Mouse (Mus musculus) kidney, postnatal 0 days (tissue): ENCODE results near the gene Ptprk. TPM values are rescaled to one million over a fixed set of nuclear protein-coding genes. Genes with fewer than 3 reads are reported as not detected.

Source experiments
- ATAC-seq: fragments of 200-750 bp; cut with Nextera tagmentation; replicated peaks from 2 replicates; pipeline ENCODE4 v1.8.0; 2017; ENCODE audit warnings: low read depth, moderate number of reproducible peaks, moderate TSS enrichment, moderate library complexity; ENCODE audit not compliant: low FRiP score
- DNase-seq: peaks from one replicate; pipeline ENCODE4 v3.0.0-alpha.2; 2016; ENCODE audit warnings: low spot score
- H3K27ac ChIP-seq: fragments of 300-500 bp; sonication (generic); 2 replicates; pipeline ENCODE4 v1.5.1; 2014; ENCODE audit warnings: mild to moderate bottlenecking
- H3K27me3 ChIP-seq: fragments of 300-500 bp; sonication (generic); 2 replicates; pipeline ENCODE4 v1.6.1; 2014; ENCODE audit warnings: low read length, mixed read lengths; ENCODE audit not compliant: insufficient read depth
- H3K36me3 ChIP-seq: fragments of 300-500 bp; sonication (generic); 2 replicates; pipeline ENCODE4 v1.6.1; 2014; ENCODE audit warnings: low read length, mixed read lengths; ENCODE audit not compliant: insufficient read depth
- H3K4me1 ChIP-seq: fragments of 300-500 bp; sonication (generic); replicated peaks from 2 replicates; pipeline ENCODE4 v1.6.1; 2014; ENCODE audit warnings: antibody characterized with exemption, low read length, mixed read lengths; ENCODE audit not compliant: insufficient read depth
- H3K4me2 ChIP-seq: fragments of 300-500 bp; sonication (generic); 2 replicates; pipeline ENCODE4 v1.6.1; 2014; ENCODE audit warnings: mild to moderate bottlenecking, low read length, moderate library complexity, mixed read lengths
- H3K4me3 ChIP-seq: fragments of 300-500 bp; sonication (generic); replicated peaks from 2 replicates; pipeline ENCODE4 v1.5.1; 2014; ENCODE audit warnings: low read depth, low read length
- H3K9ac ChIP-seq: fragments of 300-500 bp; sonication (generic); 2 replicates; pipeline ENCODE4 v1.6.1; 2014; ENCODE audit warnings: low read depth, low read length
- H3K9me3 ChIP-seq: fragments of 300-500 bp; sonication (generic); replicated peaks from 2 replicates; pipeline ENCODE4 v1.6.1; 2016; ENCODE audit warnings: low read length, inconsistent platforms, mixed read lengths
- CTCF ChIP-seq: IDR thresholded peaks from 2 replicates; pipeline ENCODE4 v1.5.1; 2016; ENCODE audit warnings: antibody characterized with exemption, low read depth, mild to moderate bottlenecking, moderate library complexity
- WGBS: fragments of 180-500 bp; shearing (Covaris S2); extraction: QIAGEN DNeasy Blood & Tissue Kit; methylation state at CpG from one replicate; pipeline ENCODE4 v1.1.7; 2014; 5-methylcytosine and 5-hydroxymethylcytosine counted together
- polyA plus RNA-seq: library from polyadenylated mRNA; unstranded; fragments of >200 nt; fragmentation: Nextera tagmentation; extraction: Ambion mirVana; gene quantifications from 2 replicates; pipeline ENCODE4 v1.2.1, GENCODE M21; 2015

Gene Ptprk
- polyA plus RNA-seq, 1 experiment from 2014 or later: 24.5 TPM

DNA sequence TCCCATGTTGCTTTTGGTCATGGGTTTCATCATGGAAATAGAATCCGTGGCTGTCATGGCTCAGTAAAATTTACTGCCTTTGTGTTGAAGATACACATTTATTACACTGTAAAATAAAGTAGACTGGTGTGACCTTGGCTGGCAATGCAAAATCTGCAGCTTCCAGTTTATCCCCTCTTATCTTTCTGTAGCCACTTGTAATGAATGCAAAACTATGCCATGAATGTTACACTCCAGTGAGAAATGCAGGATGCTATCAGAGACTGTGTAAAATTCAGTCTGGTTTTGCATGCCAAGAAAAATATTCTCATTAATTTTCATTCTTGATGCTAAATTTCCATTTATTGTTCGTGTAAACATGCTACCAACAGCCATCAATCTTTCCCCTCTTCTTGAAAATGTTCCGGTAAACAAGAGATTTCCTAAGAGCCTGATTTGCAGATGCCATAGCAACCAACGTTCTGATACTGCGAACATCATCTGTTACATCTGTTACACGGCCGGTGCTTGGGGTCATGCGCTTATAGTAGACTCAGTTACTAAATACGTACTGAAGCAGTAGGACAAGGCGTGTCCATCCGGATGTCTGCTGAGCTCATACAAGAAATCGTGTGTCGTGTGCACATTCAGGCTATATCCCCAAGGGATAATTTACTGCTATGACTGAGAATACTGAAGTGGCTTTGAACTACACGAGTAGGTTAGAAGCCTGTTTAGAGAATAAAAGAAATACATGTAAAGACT, 449.5 kb downstream of the Ptprk start:
- no peak for ATAC-seq

DNA sequence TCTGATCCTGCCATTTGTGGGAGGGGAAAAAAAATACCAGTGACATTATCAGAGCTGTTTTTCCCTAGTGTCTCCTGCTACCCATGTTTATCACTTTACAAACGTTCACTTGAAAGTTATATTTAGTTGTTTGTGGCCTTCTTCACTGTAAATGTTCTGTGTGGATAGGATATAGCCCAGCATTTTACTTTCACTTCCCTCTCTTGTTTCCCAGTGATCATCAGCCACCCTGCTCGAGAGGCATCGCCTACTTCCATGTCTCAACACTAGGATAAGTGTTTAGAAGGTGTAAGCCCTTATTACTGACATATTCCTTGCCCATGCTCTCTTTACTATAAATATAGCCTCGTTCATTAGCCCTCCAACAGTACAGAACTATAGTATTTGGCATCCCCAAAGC, 466.0 kb downstream of the Ptprk start:
- no peaks in the 10 kb centered on the region for H3K36me3 ChIP-seq
- 83% methylated on average over 4 of the region's 4 CpGs for WGBS
- no peaks in the 10 kb centered on the region for H3K4me1 ChIP-seq
- DNase-seq (peak; percentile 5), ATAC-seq (no peak)
- no peak overlapping the region for H3K4me3 ChIP-seq
- H3K9ac ChIP-seq: no peak overlapping the region
- no peaks in the 10 kb centered on the region for H3K27me3 ChIP-seq
- TF ChIP-seq CTCF: no peak
- no peak overlapping the region for H3K27ac ChIP-seq
- no peak overlapping the region for H3K4me2 ChIP-seq
- no peaks in the 10 kb centered on the region for H3K9me3 ChIP-seq

More for the DNA sequence above, 449.5 kb downstream of the Ptprk start:
- Histone ChIP-seq H3K9me3 (no peaks in the 10 kb centered on the region), H3K4me3 (no peak overlapping the region), H3K27me3 (no peaks in the 10 kb centered on the region), H3K27ac (0 out of 2 replicates have a peak overlapping the region, but pooled peaks have one; percentile 4), H3K9ac (no peak overlapping the region), H3K4me2 (no peak overlapping the region), H3K36me3 (no peaks in the 10 kb centered on the region), H3K4me1 (no peaks in the 10 kb centered on the region)
- WGBS: 50% methylated on average over 14 of the region's 14 CpGs
- DNase-seq: peak; percentile 73
- TF ChIP-seq CTCF: no peak

DNA sequence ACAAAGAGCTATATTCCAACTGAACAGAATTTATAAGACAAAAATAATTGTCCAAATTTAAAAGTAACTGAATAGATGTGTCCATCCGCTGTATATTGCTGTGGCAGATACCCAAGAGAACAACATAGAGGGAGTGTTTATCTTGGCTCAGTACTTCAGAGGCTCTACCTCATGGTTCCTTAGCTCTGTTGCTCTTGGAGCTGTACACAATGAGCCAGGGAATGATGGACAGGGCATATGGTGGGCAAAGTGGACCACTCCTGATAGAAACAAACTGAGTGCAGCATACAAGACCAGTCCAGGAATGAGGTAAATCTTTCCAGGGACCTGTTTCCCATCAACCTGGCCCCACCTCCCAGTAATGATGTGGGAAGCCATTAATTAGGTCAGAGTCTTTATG, 468.1 kb downstream of the Ptprk start:
- 74% methylated on average over 1 of the region's 1 CpGs for WGBS
- H3K9ac ChIP-seq: no peak overlapping the region
- ATAC-seq (no peak), DNase-seq (no peak)
- no peak for TF ChIP-seq CTCF
- H3K4me3 ChIP-seq: no peak overlapping the region
- no peaks in the 10 kb centered on the region for H3K27me3 ChIP-seq
- no peak overlapping the region for H3K27ac ChIP-seq
- H3K4me2 ChIP-seq: no peak overlapping the region
- no peaks in the 10 kb centered on the region for H3K9me3 ChIP-seq
- H3K4me1 ChIP-seq: no peaks in the 10 kb centered on the region
- H3K36me3 ChIP-seq: no peaks in the 10 kb centered on the region

DNA sequence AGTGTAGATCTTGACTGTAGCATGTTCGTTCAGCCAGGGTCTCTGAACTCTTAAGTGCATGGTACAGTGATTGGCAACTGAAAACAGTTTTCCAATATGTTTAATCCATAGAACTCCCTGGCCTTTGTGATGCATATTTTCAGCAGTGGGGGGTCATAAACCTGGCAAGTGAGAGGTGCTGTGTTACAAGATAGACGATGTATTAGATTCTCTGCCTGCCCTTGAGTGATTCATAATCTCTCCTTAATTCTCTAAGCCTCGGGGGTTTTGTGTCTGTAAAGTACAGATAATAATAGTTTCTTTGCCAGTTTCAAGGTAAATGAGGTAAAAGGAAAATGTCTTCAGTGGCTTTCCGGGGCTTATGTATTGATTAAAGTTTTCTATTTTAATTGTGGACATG, 475.9 kb downstream of the Ptprk start:
- Histone ChIP-seq H3K27ac (no peak overlapping the region), H3K27me3 (no peaks in the 10 kb centered on the region), H3K9ac (no peak overlapping the region), H3K36me3 (no peaks in the 10 kb centered on the region), H3K4me3 (no peak overlapping the region), H3K4me2 (no peak overlapping the region), H3K4me1 (no peaks in the 10 kb centered on the region), H3K9me3 (no peaks in the 10 kb centered on the region)
- TF ChIP-seq CTCF: no peak
- no peak for DNase-seq
- ATAC-seq: no peak
- 42% methylated on average over 4 of the region's 4 CpGs for WGBS

DNA sequence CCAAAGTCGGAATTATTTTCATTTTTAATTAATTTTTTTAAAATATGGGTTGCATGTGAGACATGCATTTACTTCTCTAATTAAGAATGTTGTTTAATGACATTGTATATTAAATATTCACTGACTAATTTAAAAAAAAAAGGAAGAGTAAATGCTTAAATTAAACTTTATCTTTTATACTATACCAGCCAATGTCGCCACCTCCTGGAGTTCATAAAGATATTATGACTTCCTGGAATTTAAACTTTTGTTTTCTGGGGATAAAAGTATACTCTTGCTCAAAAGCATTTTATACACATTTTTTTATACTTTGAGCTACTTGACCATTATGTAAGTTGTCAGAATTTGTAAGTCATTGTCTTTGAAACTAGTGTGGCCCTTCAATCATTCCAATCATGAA, 477.4 kb downstream of the Ptprk start:
- H3K4me2 ChIP-seq: no peak overlapping the region
- TF ChIP-seq CTCF: peak; percentile 34
- ATAC-seq (no peak), DNase-seq (no peak)
- H3K4me3 ChIP-seq: no peak overlapping the region
- H3K27ac ChIP-seq: no peak overlapping the region
- no peak overlapping the region for H3K9ac ChIP-seq
- no peaks in the 10 kb centered on the region for H3K4me1 ChIP-seq
- H3K27me3 ChIP-seq: no peaks in the 10 kb centered on the region
- no peaks in the 10 kb centered on the region for H3K9me3 ChIP-seq
- 92% methylated on average over 2 of the region's 2 CpGs for WGBS
- H3K36me3 ChIP-seq: no peaks in the 10 kb centered on the region

DNA sequence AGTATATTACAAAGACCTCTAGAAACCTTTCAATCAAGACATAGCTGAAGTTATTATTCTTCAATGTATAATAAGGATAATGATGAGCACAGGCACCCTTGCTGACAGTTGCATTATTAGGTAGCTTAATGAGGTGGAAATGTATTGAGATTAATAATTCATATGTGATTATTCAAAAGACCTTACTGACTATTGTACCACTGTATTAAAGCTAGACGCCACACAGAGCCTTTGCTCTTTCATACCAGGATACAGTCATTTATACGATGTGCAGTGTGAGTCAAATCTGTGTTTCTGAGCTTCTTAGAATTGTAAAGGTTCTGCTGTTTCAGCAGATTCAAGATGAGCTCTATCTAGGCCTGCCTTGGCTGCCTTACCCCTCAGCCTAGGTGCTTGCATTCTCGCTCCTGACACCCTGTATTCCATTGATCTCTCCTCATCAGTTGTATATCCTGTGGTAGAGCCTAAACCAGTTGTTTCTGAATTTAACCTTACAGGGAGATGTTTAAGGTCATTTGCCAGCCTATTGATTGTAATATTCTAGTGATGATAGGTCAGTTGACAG, 489.6 kb downstream of the Ptprk start:
- TF ChIP-seq CTCF: no peak
- no peaks in the 10 kb centered on the region for H3K36me3 ChIP-seq
- ATAC-seq (no peak), DNase-seq (no peak)
- H3K27me3 ChIP-seq: no peaks in the 10 kb centered on the region
- H3K9ac ChIP-seq: no peak overlapping the region
- H3K4me3 ChIP-seq: no peak overlapping the region
- no peak overlapping the region for H3K27ac ChIP-seq
- H3K4me1 ChIP-seq: no peaks in the 10 kb centered on the region
- 96% methylated on average over 3 of the region's 3 CpGs for WGBS
- H3K4me2 ChIP-seq: no peak overlapping the region
- H3K9me3 ChIP-seq: no peaks in the 10 kb centered on the region
